ENCODE assay signal across 8 mouse cellular contexts in the genomic region with DNA sequence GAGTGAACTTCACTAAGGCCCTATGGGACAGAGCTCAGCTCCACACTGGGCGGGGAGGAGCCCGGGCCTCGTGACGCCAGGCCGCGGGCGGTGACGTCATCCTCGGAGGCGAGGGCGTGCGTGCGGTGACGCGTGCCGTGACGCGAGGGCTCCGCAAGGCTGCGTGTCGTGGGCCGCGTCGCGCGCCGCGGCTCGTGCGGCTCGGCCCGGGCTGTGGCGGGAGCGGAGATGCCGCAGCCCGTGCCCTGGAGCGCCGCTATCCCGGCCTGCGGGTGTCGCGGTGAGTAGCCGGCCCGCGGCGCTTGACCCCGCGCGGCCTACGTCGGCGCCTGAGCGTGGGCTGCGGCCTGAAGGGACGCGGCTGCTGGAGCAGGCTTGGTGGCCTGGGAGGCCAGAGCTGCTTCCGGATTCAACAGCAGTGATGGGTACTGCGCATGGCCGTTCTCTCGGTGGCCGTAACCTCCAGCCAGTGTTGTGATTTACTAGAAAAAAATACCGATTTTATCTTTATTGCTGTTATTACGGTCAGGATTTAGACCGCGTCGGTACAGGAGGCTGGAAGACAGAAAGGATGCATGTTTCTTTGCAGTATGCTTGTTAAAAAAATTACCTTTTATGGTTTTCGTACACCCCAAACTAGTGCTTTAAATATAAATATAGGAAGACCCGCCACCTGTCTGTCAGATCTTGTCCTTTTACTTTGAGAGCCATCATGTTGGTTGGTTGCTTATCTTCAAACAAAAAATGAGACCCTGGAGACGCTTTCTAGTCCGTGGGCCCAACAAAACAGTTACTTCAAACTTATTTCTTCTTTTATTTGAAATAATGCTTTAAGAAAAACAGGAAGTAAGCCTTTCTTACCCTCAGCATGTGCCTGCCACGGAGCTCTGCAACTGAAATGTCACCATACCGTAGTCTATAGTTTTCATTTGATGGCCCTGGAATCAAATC. TPM values are rescaled to one million over a fixed set of nuclear protein-coding genes. Genes with fewer than 3 reads are reported as not detected.
DNase-seq lines count a peak whose midpoint lies in the region; ATAC-seq and TF ChIP-seq lines count a peak whose summit lies in the region.

TSS of gene E130116L18Rik (minus strand) at position 402 of the 951 bp plus-strand sequence.

- no peaks in the 10 kb centered on the region for H3K27me3 ChIP-seq in hindbrain, postnatal 0 days (ENCODE audit: insufficient read depth, low read length)

- WGBS in hindbrain, postnatal 0 days = 4% methylated on average over 72 of the region's 72 CpGs

- no peaks in the 10 kb centered on the region for H3K36me3 ChIP-seq in hindbrain, postnatal 0 days (ENCODE audit: insufficient read depth, low read length)

- peak; percentile 99 for ATAC-seq in hindbrain, postnatal 0 days

- H3K4me2 ChIP-seq in hindbrain, postnatal 0 days (ENCODE audit: low read depth, low read length) = peak within 1 kb of the TSS; percentile 75

- no peak for TF ChIP-seq CTCF in gastrocnemius, adult 2 months (IDR thresholded peaks at IDR 0.05)
- TF ChIP-seq CTCF in hindbrain, postnatal 0 days (IDR thresholded peaks at IDR 0.05; ENCODE audit: low read depth) = no peak

- peak within 1 kb of the TSS; percentile 66 for H3K9ac ChIP-seq in hindbrain, postnatal 0 days (replicated peaks; ENCODE audit: low read length)

- peak; percentile 96 for DNase-seq in T-cell, adult 2 months (ENCODE audit: low spot score)
- peak; percentile 95 to 97 for DNase-seq in cerebellum, postnatal 25 days
- DNase-seq in gastrocnemius, adult 2 months = peak; percentile 92
- peak; percentile 94 for DNase-seq in hindbrain, postnatal 0 days (ENCODE audit: low spot score)
- DNase-seq in left cerebral cortex, adult 18-20 months (ENCODE audit: low spot score in 2 of 2) = peak; percentile 91 to 93
- peak; percentile 93 to 94 for DNase-seq in lung, postnatal 4 days
- peak; percentile 93 for DNase-seq in retina, postnatal 1 day
- DNase-seq in thymus, postnatal 4 days = peak; percentile 93

- peaks cover 8% of the 10 kb centered on the region; the same call in 1 of the 2 replicates for H3K4me1 ChIP-seq in hindbrain, postnatal 0 days (ENCODE audit: insufficient read depth, low read length)

- no peaks in the 10 kb centered on the region for H3K9me3 ChIP-seq in hindbrain, postnatal 0 days (ENCODE audit: low read length)

- peak within 1 kb of the TSS; percentile 86 for H3K4me3 ChIP-seq in gastrocnemius, adult 2 months
- H3K4me3 ChIP-seq in hindbrain, postnatal 0 days (ENCODE audit: low read length) = peak within 1 kb of the TSS; percentile 47

- intact Hi-C loops in gastrocnemius, adult 2 months (cut with DNase I) = loop anchor here (5.0 kb wide), 1 partner anchor 126 kb away; no protein-coding TSS in a partner anchor

- peak within 1 kb of the TSS; percentile 87 for H3K27ac ChIP-seq in gastrocnemius, adult 2 months
- peak within 1 kb of the TSS; percentile 85 for H3K27ac ChIP-seq in hindbrain, postnatal 0 days

RNA-seq across cellular contexts. Expression of gene E130116L18Rik, which starts in this region (rescaled TPM):
- total RNA-seq in gastrocnemius, adult 2 months (2021) = not detected
- not detected in 2 replicates for total RNA-seq in hindbrain, postnatal 0 days (2014; rRNA removed)
- polyA plus RNA-seq in hindbrain, postnatal 0 days (2015; fragmentation: Nextera tagmentation; extraction: Ambion mirVana) = 1.3 TPM in 1 of 2 replicates, not detected in the other
- total RNA-seq in left cerebral cortex, adult 18-20 months (2021) = not detected

Comparison
In these comparisons a context has a peak if more than half of its experiments do, and no peak if none do; other contexts are left out.
1. Peak in every context shown above with its lines: DNase-seq, ATAC-seq, H3K4me3 ChIP-seq and H3K27ac ChIP-seq.
2. Peak in DNase-seq, H3K4me3 ChIP-seq and H3K27ac ChIP-seq in gastrocnemius, adult 2 months; RNA of the gene not detected or under 1 TPM.
3. Peak in DNase-seq in left cerebral cortex, adult 18-20 months; RNA of the gene not detected or under 1 TPM.